Mouse (Mus musculus) MN1 (cell line): ENCODE measurements at regions not wholly inside any gene's neighbourhood (a gene's known extent, or its start where the extent isn't known, plus 50 kb on each side); places are given as distances from the start of the nearest gene placed in this dataset.
"Not testable (repeated sequence)": the region's sequence is repeated elsewhere in the genome, so short reads cannot be mapped to it uniquely, and the experiment has no call there.

ENCODE experiments used
- DNase-seq: peaks from one replicate; pipeline ENCODE4 v3.0.0-alpha.2; 2016; ENCODE audit warnings: low spot score

GRCm38 (mm10) chr14:71654785-71655627 lies 836.6 kb downstream of the Gm9195 start:
- no peak for DNase-seq

GRCm38 (mm10) chr14:71642536-71642935 lies 849.1 kb downstream of the Gm9195 start:
- no peak for DNase-seq

DNA sequence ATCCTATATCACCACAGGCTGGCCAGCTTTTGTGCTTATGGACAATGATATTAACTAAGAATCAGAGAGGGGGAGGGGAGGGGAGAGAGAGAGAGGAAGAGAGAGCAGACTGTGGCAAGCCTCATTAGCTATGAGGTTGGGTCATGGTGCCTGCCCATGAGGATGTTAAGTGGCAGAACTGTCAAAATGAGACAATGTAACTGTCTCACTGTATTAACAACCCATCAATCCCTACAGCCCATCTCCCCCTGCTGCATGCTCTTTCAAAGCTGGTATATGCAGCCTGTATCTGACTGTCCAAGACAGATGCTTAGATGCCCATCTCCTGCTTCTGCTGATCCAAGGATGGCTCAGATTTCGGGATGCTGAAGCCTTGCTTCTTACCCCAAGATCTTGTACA lies 852.6 kb downstream of the Gm9195 start:
- no peak for DNase-seq

- no peak for DNase-seq
Observed at GRCm38 (mm10) chr14:71635091-71635490, 856.5 kb downstream of the Gm9195 start.

DNA sequence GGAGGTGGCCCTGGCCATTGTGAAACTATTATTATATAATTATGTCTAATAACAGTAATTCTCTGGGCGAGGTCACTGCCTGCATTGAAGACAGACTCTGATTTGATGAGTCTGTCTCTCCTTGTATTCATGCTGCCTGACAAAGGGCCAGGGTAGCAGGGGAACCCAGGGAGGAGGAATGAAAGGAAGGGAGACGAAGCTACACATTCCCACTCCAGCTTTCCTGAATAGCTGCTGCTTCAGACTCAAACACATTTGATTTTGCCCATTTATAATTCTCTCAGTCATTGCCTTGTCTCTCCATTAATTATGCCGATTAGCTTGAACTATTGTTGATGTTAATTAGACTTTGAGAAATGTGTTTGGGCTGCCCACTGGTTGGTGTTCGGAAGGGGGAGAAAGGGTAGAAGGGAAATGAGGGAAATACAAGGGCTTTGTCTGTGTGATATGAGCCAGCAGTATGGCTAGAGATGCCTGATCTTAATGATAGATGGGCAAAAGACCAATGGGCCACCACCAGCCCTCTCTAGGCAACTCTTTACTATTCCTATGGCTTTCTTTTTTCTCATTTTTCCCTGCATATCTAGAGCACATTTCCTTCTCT lies 881.8 kb downstream of the Gm9195 start:
- DNase-seq, result no peak

GRCm38 (mm10) chr14:71603710-71604109 lies 887.9 kb downstream of the Gm9195 start:
- no peak for DNase-seq

- no peak for DNase-seq
Observed at GRCm38 (mm10) chr14:71597859-71598258, 893.8 kb downstream of the Gm9195 start.

- DNase-seq, result peak; percentile 28
Observed at GRCm38 (mm10) chr14:71588694-71589240, 902.9 kb downstream of the Gm9195 start.

- no peak for DNase-seq
Observed at GRCm38 (mm10) chr14:71588006-71588405, 903.6 kb downstream of the Gm9195 start.

DNA sequence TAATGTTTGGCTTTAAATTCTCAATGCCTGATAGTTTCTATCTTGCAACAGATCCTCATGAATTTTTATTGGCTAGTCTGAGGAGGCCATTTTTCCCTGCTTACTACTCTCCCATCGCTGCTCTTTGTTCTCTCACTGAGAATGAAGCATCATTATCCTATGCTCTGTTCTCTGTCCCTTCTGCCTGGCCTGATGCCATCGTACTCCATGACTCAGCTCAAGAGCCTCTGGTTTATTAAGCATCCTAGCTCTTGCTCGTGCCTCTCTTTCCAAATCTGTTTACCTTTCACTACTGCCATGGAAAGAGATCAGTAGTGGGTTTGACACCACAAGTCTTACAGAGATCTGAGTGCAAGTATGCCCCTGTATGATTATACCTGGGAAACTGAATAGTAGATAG lies 926.8 kb downstream of the Gm9195 start:
- DNase-seq, result peak; percentile 73

GRCm38 (mm10) chr14:71561906-71562305 lies 929.7 kb downstream of the Gm9195 start:
- peak; percentile 7 for DNase-seq

GRCm38 (mm10) chr14:71554324-71554723 lies 937.3 kb downstream of the Gm9195 start:
- not testable (repeated sequence) for DNase-seq

DNA sequence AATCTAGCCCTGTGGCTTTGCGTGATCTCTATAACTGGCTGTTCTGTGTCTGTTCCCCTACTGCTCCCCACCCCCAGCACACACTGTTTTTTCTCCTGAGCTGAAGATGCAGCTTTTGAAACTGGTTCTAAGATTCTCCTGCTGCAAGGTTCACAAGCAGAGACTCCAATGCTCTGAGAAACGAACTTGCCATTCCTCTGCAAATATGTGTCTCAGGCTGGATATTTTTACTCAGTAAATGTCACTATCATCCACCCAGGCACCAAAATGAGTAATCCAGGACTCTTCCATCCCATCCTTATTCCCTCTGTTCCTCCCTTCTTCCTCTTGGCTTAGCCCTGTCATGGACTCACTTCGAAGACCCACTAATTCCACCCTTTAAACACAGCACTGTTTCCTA lies 943.9 kb upstream of the Fam160b2 start:
- DNase-seq, result no peak

DNA sequence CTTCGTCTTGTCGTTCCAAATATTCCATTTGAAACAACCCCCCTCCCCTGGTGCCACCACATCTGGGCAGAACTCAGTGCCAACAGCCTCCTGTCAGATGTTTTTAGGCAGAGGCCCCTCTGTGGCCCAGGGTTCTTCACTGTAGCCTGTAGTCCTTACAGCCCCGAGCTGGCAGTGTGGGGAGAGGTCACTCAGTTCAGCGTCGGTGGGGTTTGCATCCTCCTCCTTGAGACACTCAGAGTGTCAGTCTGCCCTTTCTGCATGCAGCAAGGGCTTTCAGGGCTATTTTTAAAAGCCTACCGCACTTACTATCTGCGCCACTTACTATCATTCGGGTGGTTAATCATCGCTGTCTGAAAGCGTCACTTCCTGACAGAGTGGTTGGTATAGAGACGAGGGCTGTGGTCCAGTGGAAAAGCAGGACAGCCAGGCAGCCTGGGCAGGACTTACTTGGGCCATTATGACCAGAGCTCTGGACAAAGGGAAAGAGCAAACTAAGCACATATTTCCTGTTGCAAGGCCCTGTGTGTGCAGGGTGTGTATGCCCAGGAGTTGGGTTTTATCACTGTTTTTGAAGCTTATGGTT lies 932.5 kb upstream of the Fam160b2 start:
- DNase-seq, result peak; percentile 16

GRCm38 (mm10) chr14:71531298-71531697 lies 931.7 kb upstream of the Fam160b2 start:
- DNase-seq, result no peak

- no peak for DNase-seq
Observed at GRCm38 (mm10) chr14:71530421-71530820, 930.8 kb upstream of the Fam160b2 start.

DNA sequence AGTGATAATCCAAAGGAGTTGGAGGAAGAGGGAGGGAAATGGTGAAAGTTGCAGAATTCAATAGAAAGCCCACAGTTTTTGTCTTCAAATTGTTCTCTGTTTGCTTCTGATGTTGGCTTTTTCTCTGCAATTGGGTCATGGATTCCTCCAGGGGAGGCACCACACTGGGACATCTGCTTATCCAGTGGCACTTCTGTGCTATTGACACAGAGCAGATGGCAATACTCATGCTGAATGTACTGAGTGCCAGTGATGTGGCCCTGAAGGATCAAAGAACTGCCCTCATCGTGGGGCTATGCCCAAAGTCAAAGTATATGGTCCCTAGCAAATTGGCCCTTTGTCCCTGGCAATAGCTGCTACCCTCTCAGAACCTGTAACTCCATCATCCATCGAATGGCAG lies 918.9 kb upstream of the Fam160b2 start:
- DNase-seq, result no peak

GRCm38 (mm10) chr14:71500851-71501250 lies 901.2 kb upstream of the Fam160b2 start:
- no peak for DNase-seq

- no peak for DNase-seq
Observed at GRCm38 (mm10) chr14:71491201-71491600, 891.6 kb upstream of the Fam160b2 start.

DNA sequence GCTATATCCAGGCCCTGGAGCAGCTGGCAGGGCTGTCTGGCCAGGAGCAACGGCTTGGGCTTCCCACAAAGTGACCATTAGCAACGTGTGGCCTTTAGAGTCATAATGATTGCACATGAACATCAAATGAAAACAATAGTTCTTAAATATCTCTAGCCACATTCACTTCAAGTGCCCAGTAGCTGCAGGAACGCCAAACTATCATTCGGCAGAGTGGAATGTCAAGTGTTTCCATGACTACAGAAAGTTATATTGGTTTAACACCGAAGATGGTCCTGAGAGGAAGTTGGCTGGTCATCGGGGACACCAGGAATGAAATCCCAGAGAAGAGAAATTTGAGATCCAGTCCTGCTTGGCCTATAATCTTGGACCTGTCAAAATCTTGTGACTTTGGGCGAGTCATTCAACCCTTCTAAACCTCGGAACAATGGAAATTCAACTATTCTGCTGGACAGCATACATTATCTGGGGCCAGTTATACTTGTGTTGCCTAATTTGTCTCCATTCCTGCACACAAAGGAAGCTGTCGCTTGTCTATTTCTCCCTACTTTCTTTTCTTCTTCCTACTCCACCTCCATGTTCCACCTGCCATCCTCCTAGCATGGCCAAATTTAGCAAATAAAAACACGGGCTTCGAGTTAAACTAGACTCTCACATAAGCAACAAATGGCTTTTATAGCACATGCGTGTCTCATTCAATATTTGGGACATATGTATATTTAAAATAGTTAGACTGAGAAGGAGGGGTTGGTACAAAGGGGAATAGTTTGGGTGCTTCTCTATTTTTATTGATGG lies 886.7 kb upstream of the Fam160b2 start:
- DNase-seq, result no peak

DNA sequence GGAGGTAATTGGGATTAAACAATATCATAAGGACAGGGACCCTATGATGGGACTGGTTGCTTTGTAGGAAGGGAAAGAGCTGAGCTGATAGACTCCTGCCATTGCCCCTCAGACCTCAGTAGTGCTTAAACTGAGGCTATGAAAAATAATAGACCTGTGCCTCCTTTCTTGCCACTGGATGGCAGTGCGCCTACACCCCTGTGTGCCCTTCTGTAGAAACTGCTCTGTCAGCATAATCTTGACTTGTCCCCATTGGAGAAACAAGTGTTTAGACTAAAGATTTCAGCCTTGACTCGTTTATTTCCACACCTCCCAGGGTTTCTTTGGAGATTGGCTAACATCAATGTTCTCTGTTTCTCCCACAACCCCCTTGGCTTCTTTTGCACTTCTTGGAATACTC lies 876.0 kb upstream of the Fam160b2 start:
- peak; percentile 38 for DNase-seq

DNA sequence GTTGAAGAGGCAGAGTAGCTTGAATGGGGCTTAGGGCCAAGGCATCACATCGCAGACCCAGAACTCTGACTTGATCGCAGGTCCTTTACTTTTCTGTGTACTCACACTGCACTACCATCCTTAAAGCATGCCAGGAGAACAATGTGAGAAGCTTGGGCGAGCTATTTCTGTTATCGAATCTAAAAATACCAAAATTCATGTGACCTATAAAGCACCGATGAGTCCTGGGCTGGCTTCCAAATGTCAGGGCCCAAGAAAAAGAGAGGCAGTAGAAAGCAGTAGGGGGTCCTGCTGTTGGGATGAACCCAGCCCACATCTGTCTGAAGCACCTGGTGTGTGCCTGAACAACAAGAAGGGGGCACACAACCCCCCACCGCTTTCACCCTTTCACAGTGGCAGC lies 874.3 kb upstream of the Fam160b2 start:
- DNase-seq, result no peak
